Mouse (Mus musculus) cortical plate, adult 2 months (tissue): ENCODE measurements around the gene Racgap1.
A peak's percentile ranks its signal among the peaks of the same experiment; 100 is the strongest.

Source experiments
- CTCF ChIP-seq: fragments of 200-500 bp; IDR thresholded peaks from 2 replicates; pipeline ENCODE4 v1.5.1; 2011; ENCODE audit warnings: mild to moderate bottlenecking, control low read depth, low read length; ENCODE audit not compliant: insufficient read depth; ENCODE audit errors: extremely low read depth
- POLR2A ChIP-seq: fragments of 200-500 bp; IDR thresholded peaks from 2 replicates; pipeline ENCODE4 v1.6.1; 2011; ENCODE audit warnings: mild to moderate bottlenecking, low read length, control low read depth; ENCODE audit not compliant: insufficient read depth; ENCODE audit errors: extremely low read depth

- TF ChIP-seq CTCF = no peak
- 0 out of 2 replicates have a peak, but pooled peaks have one; percentile 23 for TF ChIP-seq POLR2A
Observed at GRCm38 (mm10) chr15:99664600-99665451, 13.4 kb upstream of the Racgap1 start.
